Mouse (Mus musculus) MEL (cell line): ENCODE data around the gene Dlx2. TPM values are rescaled to one million over a fixed set of nuclear protein-coding genes. Genes with fewer than 3 reads are reported as not detected.

Experiments
- DNase-seq: peaks from one replicate; pipeline ENCODE4 v3.0.0; 2011; ENCODE audit warnings: low read depth, low spot score
- H3K27ac ChIP-seq: 2 replicates; pipeline ENCODE4 v1.5.1; 2012; ENCODE audit warnings: low read depth, mild to moderate bottlenecking, control low read depth, low read length, moderate library complexity; ENCODE audit not compliant: control insufficient read depth
- H3K27me3 ChIP-seq, 2 experiments: fragments of 150-350 bp in 1 of 2; sonication (generic) in 1 of 2; 2 replicates each; pipeline ENCODE4 v1.6.1; 2012; ENCODE audit warnings: low read length in 2 of 2, mild to moderate bottlenecking in 2 of 2, improper control_type of control experiment in 1 of 2, moderate library complexity in 1 of 2; ENCODE audit not compliant: insufficient read depth in 2 of 2, control insufficient read depth in 1 of 2
- H3K36me3 ChIP-seq, 2 experiments: 2 replicates each; pipeline ENCODE4 v1.6.1; 2012 to 2014; ENCODE audit warnings: low read length in 2 of 2, improper control_type of control experiment in 1 of 2, inconsistent platforms in 1 of 2, mild to moderate bottlenecking in 1 of 2; ENCODE audit not compliant: insufficient read depth in 2 of 2, control insufficient read depth in 1 of 2
- H3K4me1 ChIP-seq, 2 experiments: fragments of 150-350 bp in 1 of 2; sonication (generic) in 1 of 2; 2 replicates each; pipeline ENCODE4 v1.6.1; 2012; ENCODE audit warnings: low read length in 2 of 2, improper control_type of control experiment in 1 of 2, mild to moderate bottlenecking in 1 of 2; ENCODE audit not compliant: insufficient read depth in 2 of 2, control insufficient read depth in 1 of 2
- H3K4me3 ChIP-seq, 2 experiments: fragments of 150-350 bp in 1 of 2; sonication (generic) in 1 of 2; 2 replicates each; pipeline ENCODE4 v1.5.1; 2012; ENCODE audit warnings: low read depth in 2 of 2, low read length in 2 of 2, mild to moderate bottlenecking in 2 of 2, moderate library complexity in 2 of 2, control low read depth in 1 of 2, improper control_type of control experiment in 1 of 2; ENCODE audit not compliant: control insufficient read depth in 1 of 2, insufficient read depth in 1 of 2
- H3K79me2 ChIP-seq: 2 replicates; pipeline ENCODE4 v1.6.1; 2012; ENCODE audit warnings: mild to moderate bottlenecking, low read length, moderate library complexity; ENCODE audit not compliant: control insufficient read depth, poor library complexity, insufficient read depth
- H3K9ac ChIP-seq: 2 replicates; pipeline ENCODE4 v1.6.1; 2012; ENCODE audit warnings: low read depth, mild to moderate bottlenecking, control low read depth, low read length, moderate library complexity; ENCODE audit not compliant: control insufficient read depth, poor library complexity, severe bottlenecking
- H3K9me3 ChIP-seq: fragments of 150-350 bp; sonication (generic); replicated peaks from 2 replicates; pipeline ENCODE4 v1.6.1; 2012; ENCODE audit warnings: mild to moderate bottlenecking, low read length, improper control_type of control experiment, moderate library complexity; ENCODE audit not compliant: insufficient read depth
- BHLHE40 ChIP-seq: IDR thresholded peaks from 2 replicates; pipeline ENCODE4 v1.6.1; 2012; ENCODE audit warnings: low read depth, mild to moderate bottlenecking, inconsistent platforms, low read length, improper control_type of control experiment, borderline replicate concordance
- CHD1 ChIP-seq: IDR thresholded peaks from 2 replicates; pipeline ENCODE4 v1.6.1; 2012; ENCODE audit warnings: low read depth, mild to moderate bottlenecking, inconsistent platforms, low read length, improper control_type of control experiment
- ELF1 ChIP-seq: IDR thresholded peaks from 2 replicates; pipeline ENCODE4 v1.6.1; 2014; ENCODE audit warnings: low read depth, mild to moderate bottlenecking, inconsistent platforms, low read length, improper control_type of control experiment, moderate library complexity
- GATA1 ChIP-seq: IDR thresholded peaks from 2 replicates; pipeline ENCODE4 v1.6.1; 2011; ENCODE audit warnings: low read depth, low read length, improper control_type of control experiment
- HCFC1 ChIP-seq: IDR thresholded peaks from 2 replicates; pipeline ENCODE4 v1.6.1; 2012; ENCODE audit warnings: low read depth, mild to moderate bottlenecking, inconsistent platforms, low read length, improper control_type of control experiment, moderate library complexity
- MAFK ChIP-seq: IDR thresholded peaks from 2 replicates; pipeline ENCODE4 v1.6.1; 2011; ENCODE audit warnings: low read depth, mild to moderate bottlenecking, low read length, improper control_type of control experiment, borderline replicate concordance
- MEF2A ChIP-seq: IDR thresholded peaks from 2 replicates; pipeline ENCODE4 v1.6.1; 2014; ENCODE audit warnings: low read depth, mild to moderate bottlenecking, inconsistent platforms, low read length, improper control_type of control experiment; ENCODE audit not compliant: poor library complexity, insufficient replicate concordance, severe bottlenecking; ENCODE audit errors: extremely low read depth
- MYB ChIP-seq: IDR thresholded peaks from 2 replicates; pipeline ENCODE4 v1.6.1; 2011; ENCODE audit warnings: mild to moderate bottlenecking, low read depth, low read length, improper control_type of control experiment
- MYC ChIP-seq: IDR thresholded peaks from 2 replicates; pipeline ENCODE4 v1.6.1; 2011; ENCODE audit warnings: low read depth, mild to moderate bottlenecking, low read length, improper control_type of control experiment, moderate library complexity
- NELFE ChIP-seq: IDR thresholded peaks from 2 replicates; pipeline ENCODE4 v1.6.1; 2011; ENCODE audit warnings: low read depth, low read length, improper control_type of control experiment
- NRF1 ChIP-seq: IDR thresholded peaks from 2 replicates; pipeline ENCODE4 v1.6.1; 2014; ENCODE audit warnings: low read depth, mild to moderate bottlenecking, inconsistent platforms, low read length, improper control_type of control experiment, moderate library complexity; ENCODE audit not compliant: poor library complexity, insufficient read depth, severe bottlenecking
- POLR2AphosphoS5 ChIP-seq: IDR thresholded peaks from 2 replicates; pipeline ENCODE4 v1.6.1; 2012; ENCODE audit warnings: low read depth, borderline replicate concordance, mild to moderate bottlenecking, inconsistent platforms, low read length, moderate library complexity, mixed read lengths
- RCOR1 ChIP-seq: IDR thresholded peaks from 2 replicates; pipeline ENCODE4 v1.6.1; 2012; ENCODE audit warnings: low read depth, mild to moderate bottlenecking, inconsistent platforms, low read length, improper control_type of control experiment
- SIN3A ChIP-seq: IDR thresholded peaks from 2 replicates; pipeline ENCODE4 v1.6.1; 2012; ENCODE audit warnings: low read length, improper control_type of control experiment, inconsistent platforms
- UBTF ChIP-seq: IDR thresholded peaks from 2 replicates; pipeline ENCODE4 v1.6.1; 2012; ENCODE audit warnings: low read depth, mild to moderate bottlenecking, inconsistent platforms, low read length, improper control_type of control experiment, moderate library complexity, borderline replicate concordance; ENCODE audit not compliant: insufficient read depth
- USF1 ChIP-seq: IDR thresholded peaks from 2 replicates; pipeline ENCODE4 v1.6.1; 2014; ENCODE audit warnings: low read depth, mild to moderate bottlenecking, inconsistent platforms, low read length, improper control_type of control experiment, moderate library complexity
- ZMIZ1 ChIP-seq: IDR thresholded peaks from 2 replicates; pipeline ENCODE4 v1.6.1; 2012; ENCODE audit warnings: low read depth, mild to moderate bottlenecking, inconsistent platforms, low read length, improper control_type of control experiment, moderate library complexity
- ZNF384 ChIP-seq: IDR thresholded peaks from 2 replicates; pipeline ENCODE4 v1.6.1; 2012; ENCODE audit warnings: low read depth, mild to moderate bottlenecking, inconsistent platforms, low read length, improper control_type of control experiment
- polyA plus RNA-seq, 2 experiments: library from polyadenylated mRNA; stranded (reverse) in 1 of 2; unstranded in 1 of 2; fragments of >175 nt in 1 of 2; fragments of >200 nt in 1 of 2; gene quantifications; 2 replicates each; pipeline versions ENCODE4 v1.2.1 to v1.2.4; 2012; ENCODE audit warnings: low replicate concordance in 2 of 2, low read depth in 1 of 2; ENCODE audit not compliant: insufficient read length in 2 of 2, insufficient read depth in 1 of 2, missing spikeins in 1 of 2
- total RNA-seq: library from RNA; depleted of rRNA; stranded (reverse); fragments of 300-350 nt; gene quantifications from 2 replicates; pipeline ENCODE4 v1.2.3, GENCODE M21; 2012

The Dlx2 gene
- total and polyA plus RNA-seq, 3 experiments, result not detected

DNA sequence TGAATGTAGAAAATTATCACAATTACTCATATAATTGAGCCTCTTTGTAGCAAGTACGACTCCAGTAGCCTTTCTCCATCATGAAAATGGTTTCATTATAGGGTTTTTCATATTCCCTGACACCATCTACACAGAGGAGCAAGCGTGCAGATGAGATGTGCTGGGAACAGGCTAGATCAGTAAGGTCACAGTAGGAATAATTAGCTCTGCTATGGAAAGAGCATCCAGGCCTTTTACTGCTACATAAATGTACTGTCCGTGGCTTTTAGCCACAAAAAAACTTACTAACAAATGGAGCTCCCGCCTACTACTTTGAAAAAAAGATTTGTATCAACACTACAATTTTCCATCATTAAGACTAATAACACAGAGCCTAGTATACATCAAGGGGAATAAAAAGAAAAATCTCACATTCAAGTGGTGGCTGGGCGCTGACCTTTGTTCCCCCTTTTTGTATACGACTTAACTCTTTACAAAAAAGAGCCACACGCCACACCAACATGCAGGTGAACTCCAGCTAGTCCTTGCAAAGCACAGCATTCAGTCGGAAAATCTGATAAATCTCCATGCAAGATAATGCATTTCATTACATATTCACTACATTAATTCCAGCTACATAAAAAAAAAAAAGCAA is 29.0 kb downstream of the Dlx2 start:
- Histone ChIP-seq H3K4me3 (no peak overlapping the region), H3K36me3 (peaks cover 3 to 5% of the 10 kb centered on the region in 2 experiments; a peak in 3 of 4 replicates), H3K9ac (no peak overlapping the region), H3K79me2 (no peaks in the 10 kb centered on the region), H3K9me3 (no peaks in the 10 kb centered on the region), H3K27ac (no peak overlapping the region), H3K27me3 (no peaks in the 10 kb centered on the region), H3K4me1 (peaks cover under 1 to 7% of the 10 kb centered on the region in 2 experiments; a peak in 3 of 4 replicates)
- no peak for DNase-seq
- no peak for TF ChIP-seq ELF1
- no peak for TF ChIP-seq MEF2A
- TF ChIP-seq MAFK, result no peak
- TF ChIP-seq CHD1, result no peak
- no peak for TF ChIP-seq BHLHE40

GRCm38 (mm10) chr2:71516995-71517394 is 29.6 kb downstream of the Dlx2 start:
- Histone ChIP-seq H3K4me3 (no peak overlapping the region), H3K9ac (no peak overlapping the region), H3K27me3 (no peaks in the 10 kb centered on the region), H3K9me3 (no peaks in the 10 kb centered on the region), H3K36me3 (peaks cover 2 to 3% of the 10 kb centered on the region in 2 experiments; a peak in 2 of 4 replicates), H3K27ac (no peak overlapping the region), H3K4me1 (peaks cover 0 to 4% of the 10 kb centered on the region in 2 experiments; a peak in 2 of 4 replicates), H3K79me2 (no peaks in the 10 kb centered on the region)
- DNase-seq, result no peak
- TF ChIP-seq HCFC1 (no peak), UBTF (no peak), RCOR1 (no peak), ZMIZ1 (no peak), MYB (no peak)

- Histone ChIP-seq H3K79me2 (no peaks in the 10 kb centered on the region), H3K4me3 (no peak overlapping the region), H3K27me3 (no peaks in the 10 kb centered on the region), H3K36me3 (peaks cover 0 to 3% of the 10 kb centered on the region in 2 experiments; a peak in 1 of 4 replicates), H3K9me3 (no peaks in the 10 kb centered on the region)
- no peak for TF ChIP-seq NELFE
- TF ChIP-seq UBTF, result no peak
- TF ChIP-seq GATA1, result no peak
- no peak for TF ChIP-seq MYC
- TF ChIP-seq USF1, result no peak
- TF ChIP-seq POLR2AphosphoS5, result no peak
- TF ChIP-seq ZNF384, result no peak
- no peak for TF ChIP-seq HCFC1
- no peak for TF ChIP-seq NRF1
- no peak for TF ChIP-seq SIN3A
- TF ChIP-seq, all 39 proteins: peak for 0
- DNase-seq, result no peak
- no peak overlapping the region for H3K27ac ChIP-seq
- no peaks in the 10 kb centered on the region for H3K4me1 ChIP-seq
- H3K9ac ChIP-seq, result no peak overlapping the region
Observed at GRCm38 (mm10) chr2:71512326-71512725, 34.2 kb downstream of the Dlx2 start.
